Mouse (Mus musculus): ENCODE measurements around the gene Sox6.

DNA sequence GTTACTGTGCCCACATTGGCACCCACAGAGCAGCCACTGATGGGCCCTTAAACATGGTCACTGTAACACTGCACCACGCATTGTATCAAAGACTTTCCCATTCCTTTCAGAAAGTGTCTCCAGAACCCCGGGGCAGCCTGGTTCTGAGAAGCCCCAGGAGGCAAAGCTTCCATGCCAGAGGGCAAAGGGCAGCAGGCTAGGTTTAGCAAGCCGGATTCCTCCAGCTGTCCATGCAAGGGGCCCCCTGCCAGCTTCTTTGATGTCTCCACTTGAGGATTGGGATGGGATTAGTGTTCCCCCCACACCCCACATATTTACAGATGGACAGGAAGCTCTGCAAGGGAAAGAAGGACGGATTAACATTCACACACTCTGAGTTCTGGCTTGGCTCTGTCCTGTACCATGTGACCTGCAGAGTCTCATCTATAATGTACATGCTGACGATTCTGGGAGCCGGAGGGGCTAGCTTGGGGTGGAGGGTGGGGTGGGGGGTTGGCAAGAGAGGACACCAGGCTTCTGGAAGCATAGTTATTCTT lies 592.0 kb downstream of the Sox6 start:
- TF ChIP-seq CTCF (IDR thresholded peaks at IDR 0.05; ENCODE audit: low read depth, low read length) (no peak), GATA1 (IDR thresholded peaks at IDR 0.05; ENCODE audit: borderline replicate concordance, low read length) (no peak)

Data from G1E (cell line).